ENCODE assay signal across 10 mouse cellular contexts in genomic region chr7:112806718-112807400, GRCm38 (mm10).
DNase-seq lines count a peak whose midpoint lies in the region; ATAC-seq and TF ChIP-seq lines count a peak whose summit lies in the region.
"Had no signal": no experiment of that assay in that cellular context is flagged by ENCODE, and none has a peak within 500 bp of the region (broad histone marks: within the 10 kb centered on the region; RNA-seq: fewer than 3 reads in every experiment).

No protein-coding gene starts in this region.

- H3K4me2 ChIP-seq in liver, embryonic 11.5 days = peak overlapping the region; percentile 46
- H3K4me2 ChIP-seq in forebrain, embryonic 14.5 days (ENCODE audit: low read length) = peak overlapping the region; percentile 29
- H3K4me2 ChIP-seq in limb, embryonic 15.5 days = peak overlapping the region; percentile 46

- 31% methylated on average over 2 of the region's 2 CpGs for WGBS in liver, embryonic 11.5 days
- WGBS in forebrain, embryonic 14.5 days = 38% methylated on average over 2 of the region's 2 CpGs
- WGBS in limb, embryonic 15.5 days = 22% methylated on average over 2 of the region's 2 CpGs
- 11% methylated on average over 2 of the region's 2 CpGs for WGBS in small intestine, adult 2 months

- H3K36me3 ChIP-seq in liver, embryonic 11.5 days (ENCODE audit: control insufficient read depth, insufficient read depth, low read length) = no peaks in the 10 kb centered on the region
- no peaks in the 10 kb centered on the region for H3K36me3 ChIP-seq in forebrain, embryonic 14.5 days (ENCODE audit: control insufficient read depth, insufficient read depth, low read length)
- H3K36me3 ChIP-seq in limb, embryonic 15.5 days = no peaks in the 10 kb centered on the region
- H3K36me3 ChIP-seq in small intestine, adult 2 months (ENCODE audit: control insufficient read depth, insufficient read depth, low read length) = no peaks in the 10 kb centered on the region

- no peak for ATAC-seq in liver, embryonic 11.5 days (replicated peaks; ENCODE audit: low FRiP score)
- no peak; the same call in 1 of the 2 replicates for ATAC-seq in forebrain, embryonic 14.5 days
- ATAC-seq in limb, embryonic 15.5 days (ENCODE audit: insufficient number of reproducible peaks, low FRiP score, low TSS enrichment, low read depth) = peak; percentile 31; the same call in 1 of the 2 replicates
- no peak for ATAC-seq in erythroid progenitor cell, adult 5-6 weeks (replicated peaks; ENCODE audit: low FRiP score, poor library complexity, severe bottlenecking)
- no peak for ATAC-seq in granulocyte monocyte progenitor cell, adult 5-6 weeks (replicated peaks; ENCODE audit: poor library complexity, severe bottlenecking)
- ATAC-seq: Patski had no signal

- H3K9me3 ChIP-seq in liver, embryonic 11.5 days (ENCODE audit: control insufficient read depth, low read length) = no peaks in the 10 kb centered on the region
- no peaks in the 10 kb centered on the region for H3K9me3 ChIP-seq in forebrain, embryonic 14.5 days (replicated peaks; ENCODE audit: control insufficient read depth, low read length)
- no peaks in the 10 kb centered on the region for H3K9me3 ChIP-seq in limb, embryonic 15.5 days

- H3K9ac ChIP-seq in liver, embryonic 11.5 days (ENCODE audit: low read depth, low read length) = no peak overlapping the region
- H3K9ac ChIP-seq in forebrain, embryonic 14.5 days (ENCODE audit: low read length) = no peak overlapping the region
- H3K9ac ChIP-seq in limb, embryonic 15.5 days = no peak overlapping the region

- no peak for DNase-seq in liver, embryonic 11.5 days (ENCODE audit: low spot score)
- DNase-seq in liver = no peak
- DNase-seq in forebrain, embryonic 14.5 days (ENCODE audit: low spot score) = no peak
- DNase-seq in c-Kit-positive CD71-positive TER-119-positive erythroid progenitor cells, embryonic 14.5 days (ENCODE audit: low spot score) = no peak
- DNase-seq: cerebellum, adult 11-12 months had no signal

- no peak for TF ChIP-seq CTCF in small intestine, adult 2 months (IDR thresholded peaks at IDR 0.05; ENCODE audit: extremely low read depth, insufficient read length, insufficient replicate concordance, low read depth, low read length)

- TF ChIP-seq POLR2A in small intestine, adult 2 months (IDR thresholded peaks at IDR 0.05; ENCODE audit: low read depth, low read length) = no peak

- no peaks in the 10 kb centered on the region for H3K27me3 ChIP-seq in liver, embryonic 11.5 days (replicated peaks; ENCODE audit: control insufficient read depth, insufficient read depth, low read length)
- no peaks in the 10 kb centered on the region for H3K27me3 ChIP-seq in forebrain, embryonic 14.5 days (replicated peaks; ENCODE audit: control insufficient read depth, insufficient read depth, low read length)
- no peaks in the 10 kb centered on the region for H3K27me3 ChIP-seq in limb, embryonic 15.5 days
- H3K27me3 ChIP-seq in small intestine, adult 2 months (ENCODE audit: control insufficient read depth, insufficient read depth, low read length) = no peaks in the 10 kb centered on the region
- H3K27me3 ChIP-seq: Patski had no signal

- peaks cover 9% of the 10 kb centered on the region for H3K4me1 ChIP-seq in liver, embryonic 11.5 days (replicated peaks; ENCODE audit: control insufficient read depth, insufficient read depth, low read length)
- peaks cover 27% of the 10 kb centered on the region for H3K4me1 ChIP-seq in forebrain, embryonic 14.5 days (ENCODE audit: control insufficient read depth, insufficient read depth, low read length)
- peaks cover 34% of the 10 kb centered on the region for H3K4me1 ChIP-seq in limb, embryonic 15.5 days
- peaks cover 9% of the 10 kb centered on the region; the same call in 1 of the 2 replicates for H3K4me1 ChIP-seq in small intestine, adult 2 months (ENCODE audit: control insufficient read depth, insufficient read depth, insufficient read length, low read length)

- H3K4me3 ChIP-seq in liver, embryonic 11.5 days (ENCODE audit: low read depth, low read length) = no peak overlapping the region
- H3K4me3 ChIP-seq in forebrain, embryonic 14.5 days (ENCODE audit: low read depth, low read length) = no peak overlapping the region
- H3K4me3 ChIP-seq in limb, embryonic 15.5 days = peak overlapping the region; percentile 27
- peak overlapping the region; percentile 3; the same call in 1 of the 2 replicates for H3K4me3 ChIP-seq in small intestine, adult 2 months (ENCODE audit: low read depth, low read length)

- H3K27ac ChIP-seq in liver, embryonic 11.5 days (ENCODE audit: low read depth, low read length) = 0 out of 2 replicates have a peak overlapping the region, but pooled peaks have one; percentile 26
- peak overlapping the region; percentile 61 for H3K27ac ChIP-seq in forebrain, embryonic 14.5 days (ENCODE audit: low read depth, low read length)
- peak overlapping the region; percentile 85 for H3K27ac ChIP-seq in limb, embryonic 15.5 days
- peak overlapping the region; percentile 29; the same call in 1 of the 2 replicates for H3K27ac ChIP-seq in small intestine, adult 2 months (ENCODE audit: insufficient read depth, low read depth, low read length)

Comparison
In these comparisons a context has a peak if more than half of its experiments do, and no peak if none do; other contexts are left out.
1. H3K27ac ChIP-seq: peak in every context shown above with its lines; median percentile 85 in limb, embryonic 15.5 days; 61 in forebrain, embryonic 14.5 days; 29 in small intestine, adult 2 months; 26 in liver, embryonic 11.5 days.
2. H3K4me3 ChIP-seq: peak in limb, embryonic 15.5 days (single experiment) and small intestine, adult 2 months (single experiment); none in liver, embryonic 11.5 days (single experiment) and forebrain, embryonic 14.5 days (single experiment).
3. Peak in every context shown above with its lines, with median percentiles within 50 percentile points of each other: H3K4me2 ChIP-seq.